Mouse (Mus musculus) kidney, postnatal 0 days (tissue): ENCODE measurements around the gene Gm42906. TPM values are rescaled to one million over a fixed set of nuclear protein-coding genes. Genes with fewer than 3 reads are reported as not detected.

Experiments
- ATAC-seq: fragments of 200-750 bp; cut with Nextera tagmentation; replicated peaks from 2 replicates; pipeline ENCODE4 v1.8.0; 2017; ENCODE audit warnings: low read depth, moderate number of reproducible peaks, moderate TSS enrichment, moderate library complexity; ENCODE audit not compliant: low FRiP score
- DNase-seq: peaks from one replicate; pipeline ENCODE4 v3.0.0-alpha.2; 2016; ENCODE audit warnings: low spot score
- H3K27ac ChIP-seq: fragments of 300-500 bp; sonication (generic); 2 replicates; pipeline ENCODE4 v1.5.1; 2014; ENCODE audit warnings: mild to moderate bottlenecking
- H3K27me3 ChIP-seq: fragments of 300-500 bp; sonication (generic); 2 replicates; pipeline ENCODE4 v1.6.1; 2014; ENCODE audit warnings: low read length, mixed read lengths; ENCODE audit not compliant: insufficient read depth
- H3K36me3 ChIP-seq: fragments of 300-500 bp; sonication (generic); 2 replicates; pipeline ENCODE4 v1.6.1; 2014; ENCODE audit warnings: low read length, mixed read lengths; ENCODE audit not compliant: insufficient read depth
- H3K4me1 ChIP-seq: fragments of 300-500 bp; sonication (generic); replicated peaks from 2 replicates; pipeline ENCODE4 v1.6.1; 2014; ENCODE audit warnings: antibody characterized with exemption, low read length, mixed read lengths; ENCODE audit not compliant: insufficient read depth
- H3K4me2 ChIP-seq: fragments of 300-500 bp; sonication (generic); 2 replicates; pipeline ENCODE4 v1.6.1; 2014; ENCODE audit warnings: mild to moderate bottlenecking, low read length, moderate library complexity, mixed read lengths
- H3K4me3 ChIP-seq: fragments of 300-500 bp; sonication (generic); replicated peaks from 2 replicates; pipeline ENCODE4 v1.5.1; 2014; ENCODE audit warnings: low read depth, low read length
- H3K9ac ChIP-seq: fragments of 300-500 bp; sonication (generic); 2 replicates; pipeline ENCODE4 v1.6.1; 2014; ENCODE audit warnings: low read depth, low read length
- H3K9me3 ChIP-seq: fragments of 300-500 bp; sonication (generic); replicated peaks from 2 replicates; pipeline ENCODE4 v1.6.1; 2016; ENCODE audit warnings: low read length, inconsistent platforms, mixed read lengths
- CTCF ChIP-seq: IDR thresholded peaks from 2 replicates; pipeline ENCODE4 v1.5.1; 2016; ENCODE audit warnings: antibody characterized with exemption, low read depth, mild to moderate bottlenecking, moderate library complexity
- WGBS: fragments of 180-500 bp; shearing (Covaris S2); extraction: QIAGEN DNeasy Blood & Tissue Kit; methylation state at CpG from one replicate; pipeline ENCODE4 v1.1.7; 2014; 5-methylcytosine and 5-hydroxymethylcytosine counted together
- polyA plus RNA-seq: library from polyadenylated mRNA; unstranded; fragments of >200 nt; fragmentation: Nextera tagmentation; extraction: Ambion mirVana; gene quantifications from 2 replicates; pipeline ENCODE4 v1.2.1, GENCODE M21; 2015

Gene Gm42906
- polyA plus RNA-seq, 1 experiment from 2014 or later, result not detected

DNA sequence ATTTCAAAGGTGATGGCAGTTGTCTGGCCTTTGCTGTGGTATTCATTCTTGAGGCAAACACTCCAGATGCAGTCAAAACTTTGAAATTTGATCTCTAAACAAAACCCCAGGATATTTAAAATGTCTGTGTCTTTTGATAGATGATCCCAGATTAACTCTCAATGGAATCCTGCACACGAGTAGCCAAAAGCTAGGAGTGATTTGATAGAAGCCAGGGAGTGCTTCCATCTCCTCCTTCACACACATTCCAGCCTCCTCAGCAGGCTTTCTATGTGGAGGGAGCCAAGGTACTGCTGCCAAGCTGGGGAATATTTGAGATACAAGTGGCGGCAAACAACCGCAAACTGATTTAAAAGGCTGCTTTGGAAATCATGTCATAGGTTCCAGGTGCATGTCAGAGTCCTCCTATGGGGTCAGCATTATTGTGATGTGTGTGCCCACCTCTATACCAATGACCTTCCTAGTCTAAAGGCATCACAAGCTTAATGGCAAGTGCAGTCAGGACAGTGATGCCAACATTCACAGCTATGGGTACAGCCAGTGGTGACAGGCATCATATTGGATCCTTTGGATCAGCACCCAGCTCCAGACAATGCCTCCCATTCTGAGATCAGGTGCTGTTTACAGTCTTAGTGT lies 234.0 kb downstream of the Gm42906 start:
- Histone ChIP-seq H3K4me1 (no peaks in the 10 kb centered on the region), H3K27me3 (no peaks in the 10 kb centered on the region), H3K36me3 (no peaks in the 10 kb centered on the region), H3K4me3 (no peak overlapping the region), H3K9ac (no peak overlapping the region), H3K9me3 (no peaks in the 10 kb centered on the region), H3K4me2 (no peak overlapping the region), H3K27ac (no peak overlapping the region)
- no peak for TF ChIP-seq CTCF
- WGBS, result 57% methylated on average over 3 of the region's 3 CpGs
- DNase-seq (peak; percentile 65), ATAC-seq (no peak)

GRCm38 (mm10) chr5:151192266-151192665 lies 235.7 kb downstream of the Gm42906 start:
- H3K27me3 ChIP-seq, result no peaks in the 10 kb centered on the region
- H3K27ac ChIP-seq, result no peak overlapping the region
- H3K9ac ChIP-seq, result no peak overlapping the region
- no peak for TF ChIP-seq CTCF
- H3K4me1 ChIP-seq, result no peaks in the 10 kb centered on the region
- no peaks in the 10 kb centered on the region for H3K36me3 ChIP-seq
- DNase-seq (peak; percentile 72), ATAC-seq (no peak)
- H3K4me2 ChIP-seq, result no peak overlapping the region
- 58% methylated on average over 2 of the region's 2 CpGs for WGBS
- no peak overlapping the region for H3K4me3 ChIP-seq
- H3K9me3 ChIP-seq, result no peaks in the 10 kb centered on the region

- Histone ChIP-seq H3K36me3 (no peaks in the 10 kb centered on the region), H3K27me3 (no peaks in the 10 kb centered on the region), H3K4me1 (no peaks in the 10 kb centered on the region), H3K9ac (no peak overlapping the region), H3K9me3 (no peaks in the 10 kb centered on the region), H3K4me2 (peak overlapping the region; percentile 94; the same call in 1 of the 2 replicates), H3K27ac (no peak overlapping the region), H3K4me3 (no peak overlapping the region)
- no peak for TF ChIP-seq CTCF
- DNase-seq (peak; percentile 21), ATAC-seq (no peak)
- WGBS, result 61% methylated on average over 5 of the region's 5 CpGs
Observed at GRCm38 (mm10) chr5:151190764-151191163, 237.2 kb downstream of the Gm42906 start.

DNA sequence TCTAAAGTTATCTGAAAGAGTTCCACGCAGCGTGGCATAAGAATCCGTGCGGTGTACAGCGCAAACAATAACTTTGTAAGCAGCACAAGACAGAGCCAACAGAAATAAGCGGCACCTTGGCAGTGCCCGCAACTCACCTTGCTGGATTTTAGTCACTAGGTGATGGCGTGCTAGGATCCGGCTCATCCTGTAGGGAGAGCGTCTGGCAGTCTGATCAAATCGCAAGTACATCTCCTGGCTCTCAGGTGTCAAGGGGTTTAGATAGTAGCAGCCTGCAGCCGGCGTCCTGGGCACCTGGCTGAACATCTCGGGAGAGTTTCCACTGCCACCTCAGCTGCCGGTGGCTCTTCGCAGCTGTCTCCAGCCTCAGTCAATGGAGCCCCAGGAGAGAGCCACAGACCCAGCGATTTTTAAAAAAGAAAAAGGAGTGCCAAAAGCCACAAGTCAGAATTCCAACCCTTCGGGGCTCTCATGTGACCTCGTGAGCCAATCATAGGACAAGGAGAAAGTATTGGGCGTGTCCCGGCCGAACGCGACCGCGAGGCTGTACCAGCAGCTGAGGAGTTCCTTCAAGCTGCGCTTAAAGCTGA lies 238.1 kb downstream of the Gm42906 start:
- DNase-seq (peak; percentile 96), ATAC-seq (peak; percentile 95)
- 2% methylated on average over 27 of the region's 27 CpGs for WGBS

GRCm38 (mm10) chr5:151189321-151189720 lies 238.6 kb downstream of the Gm42906 start:
- peak; percentile 61 for DNase-seq

More for the DNA sequence above, 238.1 kb downstream of the Gm42906 start:
- TF ChIP-seq CTCF, result no peak
- Histone ChIP-seq H3K4me1 (no peaks in the 10 kb centered on the region), H3K4me2 (peak overlapping the region; percentile 94), H3K9ac (peak overlapping the region; percentile 68), H3K9me3 (no peaks in the 10 kb centered on the region), H3K36me3 (no peaks in the 10 kb centered on the region), H3K27me3 (no peaks in the 10 kb centered on the region), H3K4me3 (peak overlapping the region; percentile 72), H3K27ac (peak overlapping the region; percentile 39; the same call in 1 of the 2 replicates)

GRCm38 (mm10) chr5:151188659-151189058 lies 239.3 kb downstream of the Gm42906 start:
- TF ChIP-seq CTCF, result no peak
- WGBS, result 64% methylated on average over 6 of the region's 6 CpGs
- no peak overlapping the region for H3K9ac ChIP-seq
- no peaks in the 10 kb centered on the region for H3K36me3 ChIP-seq
- no peaks in the 10 kb centered on the region for H3K27me3 ChIP-seq
- no peak overlapping the region for H3K27ac ChIP-seq
- H3K4me2 ChIP-seq, result peak overlapping the region; percentile 94
- no peak overlapping the region for H3K4me3 ChIP-seq
- DNase-seq (peak; percentile 26), ATAC-seq (no peak)
- H3K4me1 ChIP-seq, result no peaks in the 10 kb centered on the region
- H3K9me3 ChIP-seq, result no peaks in the 10 kb centered on the region

More at GRCm38 (mm10) chr5:151189321-151189720, 238.6 kb downstream of the Gm42906 start:
- Histone ChIP-seq H3K4me1 (no peaks in the 10 kb centered on the region), H3K36me3 (no peaks in the 10 kb centered on the region), H3K4me2 (peak overlapping the region; percentile 94), H3K9ac (peak overlapping the region; percentile 68), H3K27me3 (no peaks in the 10 kb centered on the region), H3K4me3 (peak overlapping the region; percentile 72), H3K27ac (peak overlapping the region; percentile 39; the same call in 1 of the 2 replicates), H3K9me3 (no peaks in the 10 kb centered on the region)
- ATAC-seq, result no peak
- WGBS, result 8% methylated on average over 3 of the region's 3 CpGs
- TF ChIP-seq CTCF, result no peak
